Mouse (Mus musculus) hindbrain, postnatal 0 days (tissue): Measurements from ENCODE around the gene Slc7a14. TPM values are rescaled to one million over a fixed set of nuclear protein-coding genes. Genes with fewer than 3 reads are reported as not detected.

ENCODE experiments used
- ATAC-seq: fragments of 200-750 bp; cut with Nextera tagmentation; 2 replicates; pipeline ENCODE4 v1.8.0; 2017; ENCODE audit warnings: mild to moderate bottlenecking, moderate TSS enrichment, moderate library complexity
- DNase-seq: peaks from one replicate; pipeline ENCODE4 v3.0.0-alpha.2; 2015; ENCODE audit warnings: low spot score
- H3K27ac ChIP-seq: fragments of 300-500 bp; sonication (generic); 2 replicates; pipeline ENCODE4 v1.5.1; 2014; ENCODE audit warnings: mild to moderate bottlenecking
- H3K27me3 ChIP-seq: fragments of 300-500 bp; sonication (generic); 2 replicates; pipeline ENCODE4 v1.6.1; 2014; ENCODE audit warnings: low read length, mixed read lengths; ENCODE audit not compliant: insufficient read depth
- H3K36me3 ChIP-seq: fragments of 300-500 bp; sonication (generic); 2 replicates; pipeline ENCODE4 v1.6.1; 2014; ENCODE audit warnings: low read length, mixed read lengths; ENCODE audit not compliant: insufficient read depth
- H3K4me1 ChIP-seq: fragments of 300-500 bp; sonication (generic); 2 replicates; pipeline ENCODE4 v1.6.1; 2014; ENCODE audit warnings: antibody characterized with exemption, low read length, mixed read lengths; ENCODE audit not compliant: insufficient read depth
- H3K4me2 ChIP-seq: fragments of 300-500 bp; sonication (generic); 2 replicates; pipeline ENCODE4 v1.6.1; 2014; ENCODE audit warnings: low read depth, mild to moderate bottlenecking, low read length, moderate library complexity, mixed read lengths
- H3K4me3 ChIP-seq: fragments of 300-500 bp; sonication (generic); 2 replicates; pipeline ENCODE4 v1.5.1; 2014; ENCODE audit warnings: low read length
- H3K9ac ChIP-seq: fragments of 300-500 bp; sonication (generic); replicated peaks from 2 replicates; pipeline ENCODE4 v1.6.1; 2014; ENCODE audit warnings: mild to moderate bottlenecking, low read length, moderate library complexity, mixed read lengths
- H3K9me3 ChIP-seq: fragments of 300-500 bp; sonication (generic); 2 replicates; pipeline ENCODE4 v1.6.1; 2016; ENCODE audit warnings: low read length, mixed read lengths
- CTCF ChIP-seq: IDR thresholded peaks from 2 replicates; pipeline ENCODE4 v1.5.1; 2016; ENCODE audit warnings: antibody characterized with exemption, control low read depth, low read depth
- WGBS: fragments of 180-500 bp; shearing (Covaris S2); extraction: QIAGEN DNeasy Blood & Tissue Kit; methylation state at CpG from one replicate; pipeline ENCODE4 v1.1.7; 2014; 5-methylcytosine and 5-hydroxymethylcytosine counted together
- polyA plus RNA-seq: library from polyadenylated mRNA; unstranded; fragments of >200 nt; fragmentation: Nextera tagmentation; extraction: Ambion mirVana; gene quantifications from 2 replicates; pipeline ENCODE4 v1.2.1, GENCODE M21; 2015
- total RNA-seq: library from RNA; depleted of rRNA; stranded (reverse); fragments of >200 nt; gene quantifications from 2 replicates; pipeline ENCODE4 v1.2.3, GENCODE M21; 2014

Slc7a14 gene
- total and polyA plus RNA-seq, 2 experiments from 2014 or later = 9.2 to 23.6 TPM

DNA sequence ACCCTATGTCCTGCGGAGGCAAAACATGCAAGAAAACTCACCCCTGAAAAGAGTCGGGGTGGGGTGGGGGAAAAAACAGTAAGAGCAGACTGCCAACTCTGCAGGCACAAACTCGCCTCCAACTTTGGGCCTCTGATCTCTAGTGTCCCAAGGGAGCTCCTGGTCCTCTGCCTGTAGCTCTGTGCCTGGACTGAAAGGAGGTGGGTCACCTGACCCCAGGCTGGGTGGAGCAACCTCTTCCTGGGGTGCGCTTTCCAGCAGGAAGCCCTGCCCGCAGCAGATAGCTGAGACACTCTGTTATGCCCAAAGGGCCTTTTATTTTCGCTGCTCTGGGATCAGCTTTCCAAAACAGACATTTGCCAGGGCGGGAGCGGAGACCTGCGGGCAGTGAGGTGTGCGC lies 92.7 kb downstream of the Slc7a14 start:
- H3K9me3 ChIP-seq = no peaks in the 10 kb centered on the region
- DNase-seq (no peak), ATAC-seq (no peak)
- H3K36me3 ChIP-seq = no peaks in the 10 kb centered on the region
- H3K4me1 ChIP-seq = no peaks in the 10 kb centered on the region
- H3K4me3 ChIP-seq = no peak overlapping the region
- H3K4me2 ChIP-seq = no peak overlapping the region
- H3K27ac ChIP-seq = no peak overlapping the region
- no peak for TF ChIP-seq CTCF
- H3K27me3 ChIP-seq = no peaks in the 10 kb centered on the region
- 75% methylated on average over 10 of the region's 10 CpGs for WGBS
- H3K9ac ChIP-seq = no peak overlapping the region

DNA sequence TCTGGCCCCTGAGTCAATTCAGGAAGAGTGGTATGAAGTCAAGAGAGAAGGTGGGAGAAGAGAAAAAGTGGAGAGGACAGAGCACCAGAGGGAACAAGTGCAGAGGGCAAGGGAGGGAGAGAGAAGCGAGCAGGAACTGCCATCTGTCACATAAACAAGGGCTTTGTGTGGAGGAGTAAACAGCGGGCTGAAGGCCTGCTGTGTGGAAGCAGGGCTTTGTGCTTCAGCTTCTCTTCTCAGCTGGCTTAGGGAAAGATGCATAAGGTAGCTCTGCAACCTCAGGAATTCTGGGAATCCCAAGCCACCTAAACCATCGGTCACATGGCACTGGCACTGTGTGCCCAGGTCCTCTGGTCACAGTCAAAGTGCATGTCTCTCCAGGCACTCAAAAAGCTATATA lies 96.4 kb downstream of the Slc7a14 start:
- no peak for TF ChIP-seq CTCF
- WGBS = 8% methylated on average over 3 of the region's 3 CpGs
- H3K4me3 ChIP-seq = no peak overlapping the region
- H3K9ac ChIP-seq = no peak overlapping the region
- H3K9me3 ChIP-seq = no peaks in the 10 kb centered on the region
- H3K4me2 ChIP-seq = no peak overlapping the region
- peak overlapping the region; percentile 65; the same call in 1 of the 2 replicates for H3K27ac ChIP-seq
- ATAC-seq (peak; percentile 71), DNase-seq (peak; percentile 35)
- H3K36me3 ChIP-seq = no peaks in the 10 kb centered on the region
- H3K27me3 ChIP-seq = no peaks in the 10 kb centered on the region
- no peaks in the 10 kb centered on the region for H3K4me1 ChIP-seq

DNA sequence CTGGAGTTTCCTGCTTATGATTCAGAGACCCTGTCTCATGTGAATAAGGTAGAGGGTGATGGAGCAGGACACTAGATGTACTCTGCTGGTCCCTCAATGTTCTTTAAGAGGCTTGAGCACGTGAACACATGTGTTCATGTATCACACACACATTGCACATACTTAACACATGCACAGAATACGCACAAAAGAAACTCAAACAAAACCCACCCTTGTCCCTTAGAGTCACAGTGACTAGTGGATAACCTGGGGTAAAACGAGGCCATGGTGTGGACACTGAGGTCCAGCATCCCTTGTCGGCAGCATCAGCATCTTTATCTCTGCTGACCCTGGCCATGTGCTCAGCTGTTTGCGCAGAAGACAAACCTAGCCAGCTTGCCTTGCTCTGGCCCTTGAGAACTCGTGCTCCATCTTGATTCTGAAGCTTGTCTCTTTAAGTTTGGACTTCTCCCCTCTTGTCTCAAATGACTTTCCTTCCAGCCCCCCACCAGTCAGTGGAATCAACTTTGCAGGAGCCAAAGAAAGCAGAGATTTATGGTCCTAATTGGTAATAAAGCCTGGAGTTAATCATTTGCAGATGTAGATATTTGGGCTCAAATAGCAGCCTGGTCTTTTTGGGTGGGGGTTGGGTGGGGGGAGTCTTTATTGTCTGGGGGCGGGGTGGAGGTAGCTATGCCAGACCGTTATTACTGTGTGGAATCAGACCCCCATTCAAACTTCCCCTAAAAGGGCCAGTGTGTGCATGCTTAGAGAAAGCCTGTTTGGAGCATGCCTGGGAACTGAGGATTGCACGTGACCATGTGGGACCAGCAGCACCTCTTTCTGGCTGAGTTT lies 97.8 kb downstream of the Slc7a14 start:
- no peak overlapping the region for H3K4me2 ChIP-seq
- DNase-seq (no peak), ATAC-seq (no peak)
- no peaks in the 10 kb centered on the region for H3K4me1 ChIP-seq
- H3K27me3 ChIP-seq = no peaks in the 10 kb centered on the region
- H3K27ac ChIP-seq = no peak overlapping the region
- H3K9ac ChIP-seq = no peak overlapping the region
- no peak for TF ChIP-seq CTCF
- no peaks in the 10 kb centered on the region for H3K9me3 ChIP-seq
- H3K36me3 ChIP-seq = no peaks in the 10 kb centered on the region
- H3K4me3 ChIP-seq = no peak overlapping the region
- WGBS = 59% methylated on average over 9 of the region's 9 CpGs

DNA sequence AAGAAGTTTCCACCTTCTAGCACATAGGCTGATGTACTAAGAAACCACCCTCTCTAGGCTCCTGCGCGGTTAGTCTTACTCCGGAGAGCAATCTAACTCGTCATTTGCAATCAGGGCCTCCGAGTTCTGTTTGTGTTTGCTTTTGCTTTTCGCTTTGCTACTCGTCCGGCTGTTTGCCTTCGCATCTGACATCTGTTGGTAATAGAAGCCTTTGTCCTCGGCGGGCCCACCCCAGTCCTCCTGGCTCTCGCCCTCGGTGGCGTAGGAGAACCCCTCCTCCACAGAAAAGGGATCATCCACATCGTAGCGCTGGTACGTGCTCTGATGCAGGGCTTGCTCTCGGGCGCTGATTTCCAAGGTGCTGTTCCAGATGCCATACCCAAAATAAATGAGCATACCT lies 101.2 kb downstream of the Slc7a14 start:
- DNase-seq (peak; percentile 5), ATAC-seq (peak; percentile 44; the same call in 1 of the 2 replicates)
- Histone ChIP-seq H3K4me2 (peak overlapping the region; percentile 24), H3K9ac (0 out of 2 replicates have a peak overlapping the region, but pooled peaks have one; percentile 10), H3K27ac (no peak overlapping the region), H3K9me3 (no peaks in the 10 kb centered on the region), H3K36me3 (no peaks in the 10 kb centered on the region), H3K4me1 (no peaks in the 10 kb centered on the region), H3K27me3 (no peaks in the 10 kb centered on the region), H3K4me3 (no peak overlapping the region)
- no peak for TF ChIP-seq CTCF
- WGBS = 8% methylated on average over 19 of the region's 19 CpGs

DNA sequence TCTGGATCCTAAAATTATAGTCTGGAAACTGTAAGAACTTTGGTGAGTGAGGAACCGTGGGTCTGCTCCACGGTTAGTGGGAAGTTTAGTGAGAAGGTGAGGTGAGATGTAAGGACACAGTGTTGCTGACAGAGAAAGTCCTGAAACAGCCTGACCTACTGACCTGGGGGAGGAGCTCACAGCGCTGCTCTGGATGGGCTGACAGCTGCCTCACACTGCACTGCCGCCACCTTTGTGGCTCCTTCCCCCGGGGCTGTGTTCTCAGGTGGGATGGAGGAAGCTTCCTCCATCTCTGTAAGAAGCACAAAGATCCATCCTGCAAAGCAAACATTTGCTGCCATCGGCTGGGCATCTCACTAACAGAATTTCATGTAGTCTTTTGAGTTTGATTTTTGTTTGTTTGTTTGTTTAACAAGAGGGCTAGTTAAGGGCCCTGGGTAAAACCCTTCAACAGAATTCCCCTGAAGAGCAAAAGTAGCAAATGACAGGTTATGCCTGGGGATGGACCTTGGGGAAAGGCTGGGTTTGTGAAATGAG lies 101.7 kb downstream of the Slc7a14 start:
- no peak overlapping the region for H3K9ac ChIP-seq
- no peak overlapping the region for H3K27ac ChIP-seq
- H3K27me3 ChIP-seq = no peaks in the 10 kb centered on the region
- H3K4me3 ChIP-seq = no peak overlapping the region
- no peak for TF ChIP-seq CTCF
- 16% methylated on average over 6 of the region's 6 CpGs for WGBS
- DNase-seq (no peak), ATAC-seq (no peak)
- no peaks in the 10 kb centered on the region for H3K4me1 ChIP-seq
- peak overlapping the region; percentile 24; the same call in 1 of the 2 replicates for H3K4me2 ChIP-seq
- no peaks in the 10 kb centered on the region for H3K36me3 ChIP-seq
- no peaks in the 10 kb centered on the region for H3K9me3 ChIP-seq

DNA sequence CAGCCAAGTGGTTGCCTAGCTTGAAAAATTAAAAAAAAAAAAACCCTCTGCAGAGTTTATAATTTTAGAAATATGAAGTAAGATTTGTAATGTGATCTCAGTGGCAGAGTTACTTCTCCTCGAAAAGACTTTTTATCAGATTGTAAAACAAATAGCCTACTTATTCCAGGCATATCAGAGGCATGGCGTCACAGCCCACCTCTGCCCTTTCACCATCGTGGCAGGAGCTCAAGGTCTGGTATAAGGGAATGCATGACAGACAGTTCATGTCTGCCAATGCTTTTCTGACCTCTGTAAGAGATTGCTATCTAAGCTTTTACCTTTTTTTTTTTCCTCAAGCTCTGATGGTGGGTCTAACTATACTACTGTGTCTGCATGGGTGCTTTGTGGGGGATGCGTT lies 102.1 kb downstream of the Slc7a14 start:
- no peak overlapping the region for H3K4me3 ChIP-seq
- DNase-seq (no peak), ATAC-seq (no peak)
- WGBS = 72% methylated on average over 4 of the region's 4 CpGs
- no peaks in the 10 kb centered on the region for H3K4me1 ChIP-seq
- no peaks in the 10 kb centered on the region for H3K27me3 ChIP-seq
- no peak overlapping the region for H3K4me2 ChIP-seq
- H3K9ac ChIP-seq = no peak overlapping the region
- no peak for TF ChIP-seq CTCF
- no peaks in the 10 kb centered on the region for H3K36me3 ChIP-seq
- H3K9me3 ChIP-seq = no peaks in the 10 kb centered on the region
- no peak overlapping the region for H3K27ac ChIP-seq

DNA sequence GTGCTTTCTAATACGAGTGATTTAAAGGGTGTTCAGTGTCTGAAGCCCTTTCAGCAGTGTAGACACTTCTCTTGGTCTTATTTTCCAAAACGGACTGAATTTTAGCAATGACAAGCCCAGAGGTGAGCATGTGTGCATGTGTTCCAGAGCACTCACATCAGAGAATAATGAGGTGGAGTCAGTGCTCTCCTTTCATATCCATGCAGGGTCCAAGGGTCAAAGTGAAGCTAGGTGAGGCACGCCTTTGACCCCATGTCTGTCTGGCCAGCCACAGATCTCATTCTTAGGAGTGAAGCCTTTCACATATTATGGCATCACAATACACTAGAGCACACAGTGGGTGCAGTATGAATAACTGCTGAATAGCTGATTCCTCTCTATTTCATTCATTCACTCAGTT lies 105.0 kb downstream of the Slc7a14 start:
- Histone ChIP-seq H3K4me2 (no peak overlapping the region), H3K9ac (no peak overlapping the region), H3K4me1 (no peaks in the 10 kb centered on the region), H3K9me3 (no peaks in the 10 kb centered on the region), H3K27me3 (no peaks in the 10 kb centered on the region), H3K27ac (no peak overlapping the region), H3K36me3 (no peaks in the 10 kb centered on the region), H3K4me3 (no peak overlapping the region)
- 86% methylated on average over 3 of the region's 3 CpGs for WGBS
- no peak for ATAC-seq
- DNase-seq = no peak
- no peak for TF ChIP-seq CTCF
